Mouse (Mus musculus) heart, postnatal 0 days (tissue): ENCODE results near the gene Dpp6.

Experiments used
- CTCF ChIP-seq: IDR thresholded peaks from 2 replicates; pipeline ENCODE4 v1.5.1; 2016; ENCODE audit warnings: antibody characterized with exemption, control low read depth, low read depth
- EP300 ChIP-seq: IDR thresholded peaks from 2 replicates; pipeline ENCODE4 v1.6.1; 2016; ENCODE audit warnings: antibody characterized with exemption, low read depth

GRCm38 (mm10) chr5:27265281-27265680 lies 448.3 kb downstream of the Dpp6 start:
- no peak for TF ChIP-seq EP300
- TF ChIP-seq CTCF, result no peak
